Mouse (Mus musculus) heart, embryonic 13.5 days (tissue): ENCODE measurements around the gene Prdm8. TPM values are rescaled to one million over a fixed set of nuclear protein-coding genes. Genes with fewer than 3 reads are reported as not detected.

Experiments used
- ATAC-seq: fragments of 200-750 bp; cut with Nextera tagmentation; 2 replicates; pipeline ENCODE4 v1.8.0; 2017; ENCODE audit warnings: moderate TSS enrichment; ENCODE audit not compliant: insufficient number of reproducible peaks, low FRiP score, low TSS enrichment; ENCODE audit errors: extremely low read depth
- H3K27ac ChIP-seq: fragments of 300-500 bp; sonication (generic); replicated peaks from 2 replicates; pipeline ENCODE4 v1.5.1; 2015; ENCODE audit warnings: moderate library complexity, mild to moderate bottlenecking, inconsistent platforms
- H3K27me3 ChIP-seq: fragments of 300-500 bp; sonication (generic); replicated peaks from 2 replicates; pipeline ENCODE4 v1.6.1; 2015; ENCODE audit warnings: mild to moderate bottlenecking, inconsistent platforms
- H3K36me3 ChIP-seq: fragments of 300-500 bp; sonication (generic); 2 replicates; pipeline ENCODE4 v1.6.1; 2015; ENCODE audit warnings: mild to moderate bottlenecking, inconsistent platforms
- H3K4me1 ChIP-seq: fragments of 300-500 bp; sonication (generic); 2 replicates; pipeline ENCODE4 v1.6.1; 2015; ENCODE audit warnings: inconsistent platforms
- H3K4me2 ChIP-seq: fragments of 300-500 bp; sonication (generic); 2 replicates; pipeline ENCODE4 v1.6.1; 2015; ENCODE audit warnings: inconsistent platforms, mild to moderate bottlenecking, moderate library complexity
- H3K4me3 ChIP-seq: fragments of 300-500 bp; sonication (generic); 2 replicates; pipeline ENCODE4 v1.5.1; 2015; ENCODE audit warnings: moderate library complexity, mild to moderate bottlenecking, inconsistent platforms
- H3K9ac ChIP-seq: fragments of 300-500 bp; sonication (generic); 2 replicates; pipeline ENCODE4 v1.6.1; 2015; ENCODE audit warnings: inconsistent platforms, mild to moderate bottlenecking, moderate library complexity
- H3K9me3 ChIP-seq: fragments of 300-500 bp; sonication (generic); 2 replicates; pipeline ENCODE4 v1.6.1; 2016; ENCODE audit warnings: inconsistent platforms
- WGBS: fragments of 180-500 bp; shearing (Covaris S2); methylation state at CpG from one replicate; pipeline ENCODE4 v1.1.7; 2015; ENCODE audit warnings: mixed read lengths; 5-methylcytosine and 5-hydroxymethylcytosine counted together
- polyA plus RNA-seq: library from polyadenylated mRNA; unstranded; fragments of >200 nt; fragmentation: Nextera tagmentation; extraction: Ambion mirVana; gene quantifications from 2 replicates; pipeline ENCODE4 v1.2.1, GENCODE M21; 2015

Gene Prdm8
- 0.05 and 0.08 TPM in 2 replicates for polyA plus RNA-seq

GRCm38 (mm10) chr5:98167180-98167824, at the start of gene Prdm8:
Prdm8 (plus strand) TSS chr5:98167198.
- peak within 1 kb of the TSS; percentile 79 for H3K9ac ChIP-seq
- H3K9me3 ChIP-seq: no peaks in the 10 kb centered on the region
- peak within 1 kb of the TSS; percentile 66 for H3K4me3 ChIP-seq
- peaks cover 40% of the 10 kb centered on the region for H3K4me1 ChIP-seq
- no peak within 1 kb of the TSS for H3K27ac ChIP-seq
- peak within 1 kb of the TSS; percentile 87 for H3K4me2 ChIP-seq
- H3K36me3 ChIP-seq: no peaks in the 10 kb centered on the region
- peaks cover 69% of the 10 kb centered on the region for H3K27me3 ChIP-seq
- under 1% methylated on average over 51 of the region's 51 CpGs for WGBS
- ATAC-seq: peak; percentile 68; the same call in 1 of the 2 replicates

DNA sequence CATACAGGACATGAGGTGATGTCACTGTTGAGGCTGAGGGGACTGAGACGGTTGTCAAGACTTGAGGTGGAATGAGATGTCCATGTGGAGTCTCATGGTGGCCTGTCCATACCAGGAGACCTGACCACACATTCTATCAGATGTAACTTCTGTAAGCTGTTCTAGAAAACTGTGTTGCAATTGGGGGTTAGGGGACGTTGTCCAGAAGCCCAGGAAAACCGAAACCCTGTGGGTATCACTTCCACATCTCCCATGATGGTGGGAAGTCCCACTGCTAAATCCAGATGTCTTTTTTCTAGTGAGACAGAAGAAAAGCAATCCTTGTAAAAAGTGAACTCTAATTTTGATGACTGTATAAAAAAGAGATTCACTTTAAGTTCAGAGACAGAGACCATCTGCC, 39.9 kb upstream of the Prdm8 start:
- no peak overlapping the region for H3K9ac ChIP-seq
- H3K9me3 ChIP-seq: no peaks in the 10 kb centered on the region
- ATAC-seq: no peak
- no peak overlapping the region for H3K4me2 ChIP-seq
- H3K27me3 ChIP-seq: no peaks in the 10 kb centered on the region
- no peaks in the 10 kb centered on the region for H3K4me1 ChIP-seq
- WGBS: 77% methylated on average over 3 of the region's 3 CpGs
- H3K4me3 ChIP-seq: no peak overlapping the region
- H3K36me3 ChIP-seq: no peaks in the 10 kb centered on the region
- no peak overlapping the region for H3K27ac ChIP-seq

DNA sequence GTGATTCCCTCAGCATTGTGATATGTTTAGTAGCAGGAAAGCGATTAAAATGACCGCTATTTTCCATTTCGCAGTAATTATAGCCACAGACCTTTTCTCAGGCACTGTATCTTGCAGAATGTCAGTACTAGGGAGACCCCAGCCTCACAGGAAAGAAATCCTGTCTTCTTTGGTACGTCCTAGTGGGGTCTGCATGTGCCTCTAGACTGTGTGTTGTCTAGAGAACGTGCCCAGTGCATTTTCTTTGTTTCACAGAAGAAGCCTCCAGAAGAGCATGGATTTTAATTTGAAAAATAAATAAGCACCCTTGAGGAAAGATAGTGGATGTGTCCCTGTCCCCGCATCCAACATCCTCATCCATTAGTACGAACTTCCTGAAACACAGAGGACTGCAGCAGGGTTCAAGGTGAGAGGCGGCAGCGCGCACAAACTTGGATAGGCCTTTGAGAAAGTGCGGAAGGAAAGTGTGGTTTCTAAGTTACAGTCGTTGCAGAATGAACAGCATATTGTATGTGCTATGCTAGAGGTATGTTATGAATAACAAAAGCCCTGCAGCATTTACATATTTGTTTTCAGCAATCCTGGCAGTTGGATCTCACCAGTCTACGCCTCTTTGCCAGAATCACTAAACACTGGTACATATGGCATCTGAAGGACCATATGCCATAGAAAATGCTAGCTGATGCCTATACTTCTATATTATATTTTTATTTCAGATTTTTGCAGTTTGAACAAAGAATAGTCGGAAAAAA, 28.3 kb upstream of the Prdm8 start:
- no peak overlapping the region for H3K4me2 ChIP-seq
- no peak overlapping the region for H3K9ac ChIP-seq
- no peaks in the 10 kb centered on the region for H3K4me1 ChIP-seq
- WGBS: 77% methylated on average over 14 of the region's 14 CpGs
- H3K27ac ChIP-seq: no peak overlapping the region
- no peak overlapping the region for H3K4me3 ChIP-seq
- no peak for ATAC-seq
- H3K9me3 ChIP-seq: no peaks in the 10 kb centered on the region
- H3K27me3 ChIP-seq: no peaks in the 10 kb centered on the region
- no peaks in the 10 kb centered on the region for H3K36me3 ChIP-seq

DNA sequence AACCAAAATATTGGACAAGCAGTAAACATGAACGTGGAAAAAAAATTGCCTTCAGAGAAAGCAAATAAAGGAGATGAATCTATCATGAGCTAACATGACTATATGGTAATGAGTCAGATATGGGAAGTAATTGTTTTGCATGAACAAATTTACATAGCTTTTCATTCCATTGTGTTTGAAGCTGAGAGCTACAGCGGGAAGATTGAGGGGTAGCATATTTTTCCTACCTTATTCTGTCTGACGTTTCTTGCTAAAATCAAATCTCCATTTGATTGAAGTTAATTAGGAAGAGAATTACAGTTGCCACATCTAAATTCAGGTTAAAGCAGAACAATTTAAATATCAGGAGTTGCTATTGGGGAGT, 27.7 kb upstream of the Prdm8 start:
- Histone ChIP-seq H3K27ac (no peak overlapping the region), H3K27me3 (no peaks in the 10 kb centered on the region), H3K4me3 (no peak overlapping the region), H3K36me3 (no peaks in the 10 kb centered on the region), H3K9me3 (no peaks in the 10 kb centered on the region), H3K4me1 (no peaks in the 10 kb centered on the region), H3K9ac (no peak overlapping the region), H3K4me2 (no peak overlapping the region)
- ATAC-seq: no peak
- WGBS: 75% methylated on average over 3 of the region's 3 CpGs

GRCm38 (mm10) chr5:98146895-98147294, 20.1 kb upstream of the Prdm8 start:
- Histone ChIP-seq H3K9ac (no peak overlapping the region), H3K4me1 (no peaks in the 10 kb centered on the region), H3K4me3 (no peak overlapping the region), H3K27ac (no peak overlapping the region), H3K36me3 (no peaks in the 10 kb centered on the region), H3K4me2 (no peak overlapping the region), H3K9me3 (no peaks in the 10 kb centered on the region), H3K27me3 (no peaks in the 10 kb centered on the region)
- no peak for ATAC-seq
- 52% methylated on average over 3 of the region's 3 CpGs for WGBS

- no peak overlapping the region for H3K27ac ChIP-seq
- no peaks in the 10 kb centered on the region for H3K9me3 ChIP-seq
- H3K9ac ChIP-seq: no peak overlapping the region
- H3K27me3 ChIP-seq: peaks cover 57% of the 10 kb centered on the region
- ATAC-seq: no peak
- H3K4me2 ChIP-seq: peak overlapping the region; percentile 87
- H3K4me1 ChIP-seq: peaks cover 37% of the 10 kb centered on the region
- peak overlapping the region; percentile 66 for H3K4me3 ChIP-seq
- WGBS: 5% methylated on average over 15 of the region's 15 CpGs
- no peaks in the 10 kb centered on the region for H3K36me3 ChIP-seq
Observed at GRCm38 (mm10) chr5:98166116-98166515, 882 bp upstream of the Prdm8 start.

DNA sequence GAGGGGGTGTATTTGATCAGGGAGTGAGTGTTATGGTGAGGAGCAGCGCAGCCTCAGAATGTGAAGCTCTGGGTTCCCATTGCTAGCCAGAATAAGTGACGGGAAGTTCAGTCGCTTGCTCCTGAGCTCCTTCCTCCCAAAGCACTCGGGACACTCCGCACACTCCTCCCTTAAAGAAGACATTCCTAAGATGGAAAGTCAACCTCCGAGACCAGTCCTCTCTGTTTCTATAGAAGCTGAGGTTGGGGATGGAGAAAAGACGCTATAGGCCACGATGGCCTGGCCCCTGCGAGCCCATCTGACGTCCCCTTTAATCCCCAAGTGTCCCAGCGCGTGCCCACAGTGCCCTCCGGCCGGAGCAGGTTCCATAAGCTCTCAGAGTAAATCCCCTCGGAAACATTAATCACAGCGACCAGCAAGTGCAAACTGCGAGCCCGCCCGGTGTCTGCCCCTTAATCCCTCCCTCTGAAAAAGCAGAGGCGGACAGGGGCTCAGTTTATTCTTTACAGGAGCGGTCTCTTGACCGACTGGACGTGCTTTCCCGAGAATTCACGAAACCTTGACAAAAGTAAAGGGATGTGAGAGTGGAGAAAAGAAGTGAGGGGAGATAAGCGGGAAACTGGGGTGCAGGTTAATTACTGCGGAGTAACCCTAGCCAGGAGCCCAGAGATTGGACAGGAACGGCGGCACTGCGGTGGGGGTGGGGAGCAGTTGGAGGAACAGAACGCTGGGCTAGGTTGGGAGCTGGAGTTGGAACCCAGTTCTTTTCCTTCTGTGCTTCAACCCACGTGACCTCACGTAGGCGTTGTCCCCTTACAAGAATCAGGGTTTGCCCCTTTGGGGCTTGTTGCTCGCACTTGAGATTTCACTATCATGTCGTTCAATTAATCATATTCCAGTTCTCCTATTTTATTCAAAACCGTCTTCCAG, 1.6 kb downstream of the Prdm8 start:
- Histone ChIP-seq H3K9me3 (no peaks in the 10 kb centered on the region), H3K4me1 (peaks cover 46% of the 10 kb centered on the region), H3K27ac (no peak overlapping the region), H3K4me2 (peak overlapping the region; percentile 87), H3K36me3 (no peaks in the 10 kb centered on the region), H3K9ac (peak overlapping the region; percentile 55), H3K4me3 (peak overlapping the region; percentile 66), H3K27me3 (peaks cover 82% of the 10 kb centered on the region)
- WGBS: under 1% methylated on average over 37 of the region's 37 CpGs
- no peak for ATAC-seq

DNA sequence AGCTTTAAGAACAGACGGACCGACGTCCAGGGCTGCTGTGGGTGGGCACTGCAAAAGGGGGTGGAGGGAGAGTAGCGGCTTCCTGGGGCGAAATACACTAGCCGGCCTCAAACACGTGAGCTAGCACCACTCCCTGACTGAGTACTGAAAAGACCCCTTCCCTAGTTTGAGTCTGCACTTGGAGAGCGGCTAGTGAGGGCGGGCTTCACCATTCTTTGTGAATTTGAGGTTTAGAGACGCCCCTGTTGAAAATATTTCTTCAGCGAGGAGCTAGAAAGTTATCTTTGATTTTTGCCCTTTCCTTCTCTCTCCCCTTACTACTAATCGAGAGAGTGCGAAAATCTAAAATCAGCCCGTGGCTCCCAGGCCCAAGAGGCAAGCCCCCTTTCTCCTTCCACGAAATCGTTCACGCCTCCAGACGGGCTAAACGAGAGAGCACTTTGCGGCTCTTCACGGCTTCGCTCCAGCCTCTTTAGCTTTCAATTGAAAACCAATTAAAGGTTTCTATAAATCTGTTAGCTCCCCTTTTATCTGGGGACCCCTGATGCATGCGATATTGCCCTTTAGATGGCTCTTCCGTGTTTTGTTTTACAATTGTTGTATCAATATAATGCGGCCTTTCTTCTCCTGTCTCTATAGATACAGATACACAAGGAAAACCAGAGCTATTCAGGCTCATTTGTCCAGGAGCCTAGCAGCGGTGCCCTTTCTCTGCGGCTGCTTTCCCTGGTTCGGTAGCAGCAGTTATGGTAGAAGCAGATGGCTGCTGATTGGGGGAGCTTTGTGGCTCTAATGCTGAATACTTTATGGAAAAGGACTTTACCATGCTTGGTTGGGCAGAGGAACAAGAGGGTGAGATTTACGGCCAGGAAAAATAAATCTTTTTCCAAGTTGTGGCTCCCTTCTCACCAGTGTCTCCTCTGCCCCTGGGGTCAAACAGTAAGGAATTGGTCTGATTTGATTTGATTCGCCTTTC, 2.7 kb downstream of the Prdm8 start:
- no peak overlapping the region for H3K27ac ChIP-seq
- WGBS: 3% methylated on average over 30 of the region's 30 CpGs
- H3K9me3 ChIP-seq: no peaks in the 10 kb centered on the region
- ATAC-seq: no peak
- no peaks in the 10 kb centered on the region for H3K36me3 ChIP-seq
- peaks cover 92% of the 10 kb centered on the region for H3K27me3 ChIP-seq
- peak overlapping the region; percentile 66 for H3K4me3 ChIP-seq
- H3K9ac ChIP-seq: no peak overlapping the region
- H3K4me2 ChIP-seq: peak overlapping the region; percentile 87
- H3K4me1 ChIP-seq: peaks cover 46% of the 10 kb centered on the region

DNA sequence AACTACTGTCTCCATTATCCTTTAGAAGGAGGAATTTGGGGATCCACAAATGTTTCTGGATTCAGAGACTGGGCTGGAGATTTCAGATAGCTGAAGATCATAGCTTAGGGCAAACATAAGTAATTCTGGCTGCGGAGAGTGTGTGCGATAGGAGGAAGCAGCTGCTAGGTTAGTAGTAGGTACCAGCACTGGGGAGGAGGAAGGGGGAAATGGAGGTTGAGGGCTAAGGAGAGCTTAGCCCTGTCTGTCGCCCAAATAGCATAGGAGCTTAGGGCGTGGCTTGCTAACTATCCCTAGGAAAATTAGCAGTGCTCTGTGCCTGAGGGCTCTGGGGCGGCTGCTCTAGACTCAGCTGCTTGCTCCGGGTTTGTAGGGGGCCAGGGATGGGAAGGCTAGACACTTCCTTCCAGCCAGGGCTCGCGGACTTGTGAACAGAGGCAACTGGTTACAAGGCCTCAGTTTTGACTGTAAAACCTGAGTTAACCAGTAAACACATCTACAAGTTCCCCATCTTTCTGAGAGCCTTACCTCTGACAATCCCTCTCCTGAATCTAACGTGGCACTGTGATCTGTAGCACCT, 4.7 kb downstream of the Prdm8 start:
- H3K27ac ChIP-seq: no peak overlapping the region
- H3K4me1 ChIP-seq: peaks cover 37% of the 10 kb centered on the region
- no peaks in the 10 kb centered on the region for H3K9me3 ChIP-seq
- 18% methylated on average over 9 of the region's 9 CpGs for WGBS
- no peak overlapping the region for H3K4me3 ChIP-seq
- H3K36me3 ChIP-seq: no peaks in the 10 kb centered on the region
- H3K4me2 ChIP-seq: no peak overlapping the region
- ATAC-seq: no peak
- no peak overlapping the region for H3K9ac ChIP-seq
- peaks cover 92% of the 10 kb centered on the region for H3K27me3 ChIP-seq

GRCm38 (mm10) chr5:98172502-98173181, 5.6 kb downstream of the Prdm8 start:
- Histone ChIP-seq H3K9ac (no peak overlapping the region), H3K36me3 (no peaks in the 10 kb centered on the region), H3K27me3 (peaks cover 93% of the 10 kb centered on the region), H3K4me2 (peak overlapping the region; percentile 16; the same call in 1 of the 2 replicates), H3K27ac (no peak overlapping the region), H3K4me1 (peaks cover 33% of the 10 kb centered on the region), H3K9me3 (no peaks in the 10 kb centered on the region), H3K4me3 (no peak overlapping the region)
- ATAC-seq: no peak
- WGBS: 4% methylated on average over 15 of the region's 15 CpGs
